Mouse (Mus musculus) heart, embryonic 11.5 days (tissue): Measurements from ENCODE around the gene Dppa4. TPM values are rescaled to one million over a fixed set of nuclear protein-coding genes. Genes with fewer than 3 reads are reported as not detected.

Experiments
- ATAC-seq: fragments of 200-750 bp; cut with Nextera tagmentation; replicated peaks from 2 replicates; pipeline ENCODE4 v1.8.0; 2017; ENCODE audit warnings: moderate library complexity; ENCODE audit not compliant: insufficient number of reproducible peaks, low FRiP score, low TSS enrichment
- H3K27ac ChIP-seq: fragments of 300-500 bp; sonication (generic); 2 replicates; pipeline ENCODE4 v1.5.1; 2014; ENCODE audit warnings: mild to moderate bottlenecking, low read depth, low read length
- H3K27me3 ChIP-seq: fragments of 300-500 bp; sonication (generic); 2 replicates; pipeline ENCODE4 v1.6.1; 2014; ENCODE audit warnings: mild to moderate bottlenecking, low read length, mixed read lengths; ENCODE audit not compliant: control insufficient read depth, insufficient read depth
- H3K36me3 ChIP-seq: fragments of 300-500 bp; sonication (generic); 2 replicates; pipeline ENCODE4 v1.6.1; 2014; ENCODE audit warnings: mild to moderate bottlenecking, low read length, moderate library complexity, mixed read lengths; ENCODE audit not compliant: control insufficient read depth, insufficient read depth
- H3K4me1 ChIP-seq: fragments of 300-500 bp; sonication (generic); 2 replicates; pipeline ENCODE4 v1.6.1; 2014; ENCODE audit warnings: low read length; ENCODE audit not compliant: control insufficient read depth, insufficient read depth
- H3K4me2 ChIP-seq: fragments of 300-500 bp; sonication (generic); 2 replicates; pipeline ENCODE4 v1.6.1; 2014; ENCODE audit warnings: mild to moderate bottlenecking, moderate library complexity
- H3K4me3 ChIP-seq: fragments of 300-500 bp; sonication (generic); 2 replicates; pipeline ENCODE4 v1.5.1; 2014; ENCODE audit warnings: low read depth, low read length
- H3K9ac ChIP-seq: fragments of 300-500 bp; sonication (generic); 2 replicates; pipeline ENCODE4 v1.6.1; 2014; ENCODE audit warnings: mild to moderate bottlenecking, low read depth, low read length, moderate library complexity
- H3K9me3 ChIP-seq: fragments of 300-500 bp; sonication (generic); replicated peaks from 2 replicates; pipeline ENCODE4 v1.6.1; 2016; ENCODE audit warnings: low read length; ENCODE audit not compliant: control insufficient read depth
- WGBS: fragments of 180-500 bp; shearing (Covaris S2); extraction: QIAGEN DNeasy Blood & Tissue Kit; methylation state at CpG from one replicate; pipeline ENCODE4 v1.1.7; 2014; ENCODE audit not compliant: insufficient replicate concordance; 5-methylcytosine and 5-hydroxymethylcytosine counted together
- polyA plus RNA-seq: library from polyadenylated mRNA; unstranded; fragments of >200 nt; fragmentation: Nextera tagmentation; extraction: Ambion mirVana; gene quantifications from 2 replicates; pipeline ENCODE4 v1.2.1, GENCODE M21; 2014

Gene Dppa4
- polyA plus RNA-seq, 1 experiment from 2014 or later: not detected

- no peaks in the 10 kb centered on the region for H3K36me3 ChIP-seq
- no peaks in the 10 kb centered on the region for H3K9me3 ChIP-seq
- H3K4me3 ChIP-seq: no peak overlapping the region
- no peak overlapping the region for H3K4me2 ChIP-seq
- no peaks in the 10 kb centered on the region for H3K27me3 ChIP-seq
- no peak overlapping the region for H3K9ac ChIP-seq
- no peaks in the 10 kb centered on the region for H3K4me1 ChIP-seq
- WGBS: 77% methylated on average over 12 of the region's 12 CpGs
- ATAC-seq: no peak
- H3K27ac ChIP-seq: no peak overlapping the region
These were observed 26.5 kb downstream of the Dppa4 start for GRCm38 (mm10) chr16:48309912-48310630.

- no peak for ATAC-seq
These were observed 31.8 kb downstream of the Dppa4 start for GRCm38 (mm10) chr16:48315294-48315693.

GRCm38 (mm10) chr16:48320781-48321180 is 37.2 kb downstream of the Dppa4 start:
- H3K9ac ChIP-seq: no peak overlapping the region
- no peak overlapping the region for H3K27ac ChIP-seq
- no peak overlapping the region for H3K4me2 ChIP-seq
- no peaks in the 10 kb centered on the region for H3K27me3 ChIP-seq
- ATAC-seq: no peak
- no peaks in the 10 kb centered on the region for H3K4me1 ChIP-seq
- H3K9me3 ChIP-seq: no peaks in the 10 kb centered on the region
- no peaks in the 10 kb centered on the region for H3K36me3 ChIP-seq
- 92% methylated on average over 6 of the region's 6 CpGs for WGBS
- H3K4me3 ChIP-seq: no peak overlapping the region

More at GRCm38 (mm10) chr16:48315294-48315693, 31.8 kb downstream of the Dppa4 start:
- 85% methylated on average over 3 of the region's 3 CpGs for WGBS
- H3K4me3 ChIP-seq: no peak overlapping the region
- H3K36me3 ChIP-seq: no peaks in the 10 kb centered on the region
- H3K9ac ChIP-seq: no peak overlapping the region
- H3K4me1 ChIP-seq: no peaks in the 10 kb centered on the region
- no peaks in the 10 kb centered on the region for H3K27me3 ChIP-seq
- H3K27ac ChIP-seq: no peak overlapping the region
- H3K9me3 ChIP-seq: no peaks in the 10 kb centered on the region
- no peak overlapping the region for H3K4me2 ChIP-seq

GRCm38 (mm10) chr16:48323133-48323532 is 39.6 kb downstream of the Dppa4 start:
- Histone ChIP-seq H3K36me3 (no peaks in the 10 kb centered on the region), H3K4me2 (no peak overlapping the region), H3K4me3 (no peak overlapping the region), H3K27ac (no peak overlapping the region), H3K4me1 (no peaks in the 10 kb centered on the region), H3K9me3 (no peaks in the 10 kb centered on the region), H3K9ac (no peak overlapping the region), H3K27me3 (no peaks in the 10 kb centered on the region)
- 74% methylated on average over 6 of the region's 6 CpGs for WGBS
- no peak for ATAC-seq

- Histone ChIP-seq H3K4me1 (no peaks in the 10 kb centered on the region), H3K36me3 (no peaks in the 10 kb centered on the region), H3K9me3 (no peaks in the 10 kb centered on the region), H3K27me3 (no peaks in the 10 kb centered on the region), H3K4me3 (no peak overlapping the region), H3K9ac (no peak overlapping the region), H3K4me2 (no peak overlapping the region), H3K27ac (no peak overlapping the region)
- ATAC-seq: no peak
- WGBS: 80% methylated on average over 8 of the region's 8 CpGs
These were observed 40.2 kb downstream of the Dppa4 start for GRCm38 (mm10) chr16:48323602-48324345.

GRCm38 (mm10) chr16:48326903-48327302 is 43.4 kb downstream of the Dppa4 start:
- Histone ChIP-seq H3K4me3 (no peak overlapping the region), H3K27me3 (no peaks in the 10 kb centered on the region), H3K4me1 (no peaks in the 10 kb centered on the region), H3K4me2 (no peak overlapping the region), H3K36me3 (no peaks in the 10 kb centered on the region), H3K27ac (no peak overlapping the region), H3K9ac (no peak overlapping the region), H3K9me3 (no peaks in the 10 kb centered on the region)
- 60% methylated on average over 5 of the region's 5 CpGs for WGBS
- no peak for ATAC-seq

- Histone ChIP-seq H3K4me1 (no peaks in the 10 kb centered on the region), H3K27ac (no peak overlapping the region), H3K9ac (no peak overlapping the region), H3K27me3 (no peaks in the 10 kb centered on the region), H3K36me3 (no peaks in the 10 kb centered on the region), H3K9me3 (no peaks in the 10 kb centered on the region), H3K4me2 (no peak overlapping the region), H3K4me3 (no peak overlapping the region)
- ATAC-seq: no peak
- WGBS: 73% methylated on average over 2 of the region's 2 CpGs
These were observed 44.9 kb downstream of the Dppa4 start for GRCm38 (mm10) chr16:48328420-48328819.

- H3K9me3 ChIP-seq: no peaks in the 10 kb centered on the region
- no peaks in the 10 kb centered on the region for H3K4me1 ChIP-seq
- no peak overlapping the region for H3K4me2 ChIP-seq
- 71% methylated on average over 3 of the region's 3 CpGs for WGBS
- no peak overlapping the region for H3K9ac ChIP-seq
- H3K27me3 ChIP-seq: no peaks in the 10 kb centered on the region
- H3K27ac ChIP-seq: no peak overlapping the region
- no peak overlapping the region for H3K4me3 ChIP-seq
- H3K36me3 ChIP-seq: no peaks in the 10 kb centered on the region
- ATAC-seq: no peak
These were observed 48.3 kb downstream of the Dppa4 start for GRCm38 (mm10) chr16:48331822-48332221.
